Mouse (Mus musculus): ENCODE results near the gene Ruvbl1. TPM values are rescaled to one million over a fixed set of nuclear protein-coding genes. Genes with fewer than 3 reads are reported as not detected.
A peak's percentile ranks its signal among the peaks of the same experiment; 100 is the strongest.

Gene Ruvbl1
- total RNA-seq (2021): 10 to 100 TPM; 16.7 to 18.4 TPM
- 15.7 and 16.0 TPM in 2 replicates for polyA plus RNA-seq (2012; rRNA removed)
- long read RNA-seq, transcript Ruvbl1-201 (11 exons, 1,675 nt): major isoform, 23 of 24 reads
- long read RNA-seq, partial matches to known transcripts: 1 of 24 reads
- long read RNA-seq, other reads (novel, unspliced or antisense): 0 of 24 reads

- DNase-seq: peak; percentile 89 to 92
- H3K4me1 ChIP-seq (ENCODE audit: control insufficient read depth, insufficient read depth, low read length): peaks cover 2% of the 10 kb centered on the region; the same call in 1 of the 2 replicates
- peaks cover 3% of the 10 kb centered on the region; the same call in 1 of the 2 replicates for H3K36me3 ChIP-seq (ENCODE audit: control insufficient read depth, insufficient read depth, low read length)
- no peak for TF ChIP-seq POLR2A (IDR thresholded peaks at IDR 0.05; ENCODE audit: insufficient read depth, low read depth, low read length)
- TF ChIP-seq EP300 (IDR thresholded peaks at IDR 0.05; ENCODE audit: insufficient read depth, low read depth, low read length): 0 out of 2 replicates have a peak, but pooled peaks have one; percentile 40
- H3K9ac ChIP-seq (ENCODE audit: low read depth, low read length): peak within 1 kb of the TSS; percentile 78
- peak within 1 kb of the TSS; percentile 54 for H3K27ac ChIP-seq
- no peaks in the 10 kb centered on the region for H3K27me3 ChIP-seq (ENCODE audit: control insufficient read depth, insufficient read depth, low read length)
- under 1% methylated on average over 42 of the region's 42 CpGs for WGBS
- peaks cover 1% of the 10 kb centered on the region for H3K79me2 ChIP-seq (replicated peaks; ENCODE audit: control insufficient read depth, insufficient read depth, low read length)
- peak within 1 kb of the TSS; percentile 69 for H3K4me3 ChIP-seq
- intact Hi-C loops (cut with DNase I): loop anchor here (1.0 to 5.0 kb wide), 2 partner anchors 19 to 52 kb away; partner anchors contain the start of genes Eefsec and Sec61a1
Observed at GRCm38 (mm10) chr6:88465181-88465920, at the start of gene Ruvbl1. Ruvbl1 (plus strand) TSS chr6:88465409.

DNA sequence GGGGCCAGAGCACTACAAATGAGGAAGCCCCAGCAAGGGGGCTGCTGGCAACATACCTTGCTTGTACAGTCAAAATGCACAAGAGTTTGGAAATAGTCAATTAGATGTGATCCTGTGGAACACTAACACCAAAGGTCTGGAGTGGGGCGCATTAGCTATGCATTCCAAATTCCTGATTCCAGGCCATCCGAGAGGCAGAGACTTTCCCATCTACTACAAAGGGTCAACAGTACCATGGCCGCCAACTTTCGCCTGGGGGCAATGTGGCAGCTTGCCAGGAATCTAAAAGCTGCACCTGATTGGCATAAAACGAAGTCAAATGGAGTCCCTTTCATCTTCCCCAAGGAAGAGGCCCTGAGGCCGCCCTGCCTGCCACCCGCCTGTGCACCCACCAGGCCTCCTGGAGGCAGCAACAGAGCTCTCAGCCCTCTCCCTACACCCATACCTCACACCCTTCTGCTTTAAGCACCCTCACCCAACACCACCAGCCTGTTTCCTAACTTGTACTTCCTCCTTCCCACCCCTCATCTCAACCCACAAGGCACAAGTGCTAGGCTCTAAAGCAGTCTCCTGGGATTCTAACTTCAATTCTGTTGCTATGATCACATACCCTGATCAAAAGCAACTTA lies 49.0 kb upstream of the Ruvbl1 start:
- no peaks in the 10 kb centered on the region for H3K79me2 ChIP-seq (replicated peaks; ENCODE audit: control insufficient read depth, insufficient read depth, low read length)
- H3K4me1 ChIP-seq (ENCODE audit: control insufficient read depth, insufficient read depth, low read length): no peaks in the 10 kb centered on the region
- 85% methylated on average over 7 of the region's 7 CpGs for WGBS
- no peak overlapping the region for H3K27ac ChIP-seq
- no peak overlapping the region for H3K4me3 ChIP-seq
- DNase-seq: no peak
- TF ChIP-seq CTCF (IDR thresholded peaks at IDR 0.05): no peak
- no peak for TF ChIP-seq EP300 (IDR thresholded peaks at IDR 0.05; ENCODE audit: insufficient read depth, low read depth, low read length)
- TF ChIP-seq POLR2A (IDR thresholded peaks at IDR 0.05; ENCODE audit: insufficient read depth, low read depth, low read length): no peak
- no peaks in the 10 kb centered on the region for H3K27me3 ChIP-seq (ENCODE audit: control insufficient read depth, insufficient read depth, low read length)
- intact Hi-C loops (cut with DNase I): no loop called here
- H3K9ac ChIP-seq (ENCODE audit: low read depth, low read length): no peak overlapping the region
- H3K36me3 ChIP-seq (ENCODE audit: control insufficient read depth, insufficient read depth, low read length): no peaks in the 10 kb centered on the region

- Histone ChIP-seq H3K79me2 (replicated peaks; ENCODE audit: control insufficient read depth, insufficient read depth, low read length) (no peaks in the 10 kb centered on the region), H3K4me1 (ENCODE audit: control insufficient read depth, insufficient read depth, low read length) (peaks cover 2% of the 10 kb centered on the region; the same call in 1 of the 2 replicates), H3K4me3 (no peak overlapping the region), H3K27ac (no peak overlapping the region), H3K27me3 (ENCODE audit: control insufficient read depth, insufficient read depth, low read length) (no peaks in the 10 kb centered on the region), H3K9ac (ENCODE audit: low read depth, low read length) (no peak overlapping the region), H3K36me3 (ENCODE audit: control insufficient read depth, insufficient read depth, low read length) (no peaks in the 10 kb centered on the region)
- WGBS: 10% methylated on average over 4 of the region's 4 CpGs
- TF ChIP-seq EP300 (IDR thresholded peaks at IDR 0.05; ENCODE audit: insufficient read depth, low read depth, low read length) (peak; percentile 83; the same call in 1 of the 2 replicates), CTCF (IDR thresholded peaks at IDR 0.05) (peak; percentile 81), POLR2A (IDR thresholded peaks at IDR 0.05; ENCODE audit: insufficient read depth, low read depth, low read length) (no peak)
- intact Hi-C loops (cut with DNase I): loop anchor here (1.0 to 5.0 kb wide), 3 partner anchors 189 to 306 kb away; no protein-coding TSS in a partner anchor
- DNase-seq: peak; percentile 47 to 48
Observed at GRCm38 (mm10) chr6:88431202-88431601, 34.0 kb upstream of the Ruvbl1 start.

GRCm38 (mm10) chr6:88435609-88436008 lies 29.6 kb upstream of the Ruvbl1 start:
- intact Hi-C loops (cut with DNase I): no loop called here
- H3K4me3 ChIP-seq: no peak overlapping the region
- no peaks in the 10 kb centered on the region for H3K79me2 ChIP-seq (replicated peaks; ENCODE audit: control insufficient read depth, insufficient read depth, low read length)
- peaks cover 2% of the 10 kb centered on the region; the same call in 1 of the 2 replicates for H3K4me1 ChIP-seq (ENCODE audit: control insufficient read depth, insufficient read depth, low read length)
- no peak overlapping the region for H3K9ac ChIP-seq (ENCODE audit: low read depth, low read length)
- H3K27ac ChIP-seq: no peak overlapping the region
- H3K27me3 ChIP-seq (ENCODE audit: control insufficient read depth, insufficient read depth, low read length): no peaks in the 10 kb centered on the region
- no peak for DNase-seq
- TF ChIP-seq POLR2A (IDR thresholded peaks at IDR 0.05; ENCODE audit: insufficient read depth, low read depth, low read length) (no peak), CTCF (IDR thresholded peaks at IDR 0.05) (no peak), EP300 (IDR thresholded peaks at IDR 0.05; ENCODE audit: insufficient read depth, low read depth, low read length) (no peak)
- 81% methylated on average over 7 of the region's 7 CpGs for WGBS
- no peaks in the 10 kb centered on the region for H3K36me3 ChIP-seq (ENCODE audit: control insufficient read depth, insufficient read depth, low read length)

- no peak for TF ChIP-seq EP300 (IDR thresholded peaks at IDR 0.05; ENCODE audit: insufficient read depth, low read depth, low read length)
- TF ChIP-seq POLR2A (IDR thresholded peaks at IDR 0.05; ENCODE audit: insufficient read depth, low read depth, low read length): no peak
- TF ChIP-seq CTCF (IDR thresholded peaks at IDR 0.05): no peak
- Histone ChIP-seq H3K79me2 (replicated peaks; ENCODE audit: control insufficient read depth, insufficient read depth, low read length) (no peaks in the 10 kb centered on the region), H3K27ac (no peak overlapping the region), H3K4me1 (ENCODE audit: control insufficient read depth, insufficient read depth, low read length) (no peaks in the 10 kb centered on the region), H3K4me3 (no peak overlapping the region), H3K27me3 (ENCODE audit: control insufficient read depth, insufficient read depth, low read length) (no peaks in the 10 kb centered on the region), H3K9ac (ENCODE audit: low read depth, low read length) (no peak overlapping the region), H3K36me3 (ENCODE audit: control insufficient read depth, insufficient read depth, low read length) (no peaks in the 10 kb centered on the region)
- intact Hi-C loops (cut with DNase I): no loop called here
- no peak for DNase-seq
- 80% methylated on average over 4 of the region's 4 CpGs for WGBS
Observed at GRCm38 (mm10) chr6:88439056-88439455, 26.2 kb upstream of the Ruvbl1 start.
